Mouse (Mus musculus): Measurements from ENCODE around the gene Mns1.
"Not testable (repeated sequence)": the region's sequence is repeated elsewhere in the genome, so short reads cannot be mapped to it uniquely, and the experiment has no call there.

Gene Mns1

GRCm38 (mm10) chr9:72425300-72425850, 12.4 kb upstream of the Mns1 start:
- no peak for DNase-seq (ENCODE audit: low spot score in 2 of 2)

- no peak for DNase-seq (ENCODE audit: low spot score in 2 of 2)
Measured at GRCm38 (mm10) chr9:72427861-72428260, 9.9 kb upstream of the Mns1 start.

GRCm38 (mm10) chr9:72434876-72435275, 2.9 kb upstream of the Mns1 start:
- no peak for DNase-seq (ENCODE audit: low spot score in 2 of 2)

GRCm38 (mm10) chr9:72438749-72439148, 938 bp downstream of the Mns1 start:
- DNase-seq (ENCODE audit: low spot score in 2 of 2) = no peak

GRCm38 (mm10) chr9:72440358-72440757, 2.5 kb downstream of the Mns1 start:
- no peak for DNase-seq (ENCODE audit: low spot score in 2 of 2)

- DNase-seq (ENCODE audit: low spot score in 2 of 2) = no peak
Measured at GRCm38 (mm10) chr9:72440948-72441926, 3.4 kb downstream of the Mns1 start.

- no peak for DNase-seq (ENCODE audit: low spot score in 2 of 2)
Measured at GRCm38 (mm10) chr9:72441927-72442715, 4.3 kb downstream of the Mns1 start.

GRCm38 (mm10) chr9:72448026-72448425, 10.2 kb downstream of the Mns1 start:
- peak; percentile 66 to 72 for DNase-seq (ENCODE audit: low spot score in 2 of 2)

- DNase-seq (ENCODE audit: low spot score in 2 of 2) = peak; percentile 30 to 32
Measured at GRCm38 (mm10) chr9:72449367-72449766, 11.6 kb downstream of the Mns1 start.

- no peak for DNase-seq (ENCODE audit: low spot score in 2 of 2)
Measured at GRCm38 (mm10) chr9:72449841-72450240, 12.0 kb downstream of the Mns1 start.

- DNase-seq (ENCODE audit: low spot score in 2 of 2) = no peak
Measured at GRCm38 (mm10) chr9:72450363-72450762, 12.6 kb downstream of the Mns1 start.

- no peak for DNase-seq (ENCODE audit: low spot score in 2 of 2)
Measured at GRCm38 (mm10) chr9:72451111-72451510, 13.3 kb downstream of the Mns1 start.

GRCm38 (mm10) chr9:72454281-72454680, 16.5 kb downstream of the Mns1 start:
- not testable (repeated sequence) for DNase-seq (ENCODE audit: low spot score in 2 of 2)

GRCm38 (mm10) chr9:72456374-72456773, 18.6 kb downstream of the Mns1 start:
- DNase-seq (ENCODE audit: low spot score in 2 of 2) = no peak

- DNase-seq (ENCODE audit: low spot score in 2 of 2) = peak; percentile 56 to 72
Measured at GRCm38 (mm10) chr9:72458233-72458632, 20.4 kb downstream of the Mns1 start.

GRCm38 (mm10) chr9:72459703-72460102, 21.9 kb downstream of the Mns1 start:
- no peak for DNase-seq (ENCODE audit: low spot score in 2 of 2)

- DNase-seq (ENCODE audit: low spot score in 2 of 2) = no peak
Measured at GRCm38 (mm10) chr9:72460767-72461166, 23.0 kb downstream of the Mns1 start.

- DNase-seq (ENCODE audit: low spot score in 2 of 2) = no peak
Measured at GRCm38 (mm10) chr9:72462427-72462826, 24.6 kb downstream of the Mns1 start.

- no peak for DNase-seq (ENCODE audit: low spot score in 2 of 2)
Measured at GRCm38 (mm10) chr9:72464806-72465205, 27.0 kb downstream of the Mns1 start.

GRCm38 (mm10) chr9:72465754-72466181, 28.0 kb downstream of the Mns1 start:
- DNase-seq (ENCODE audit: low spot score in 2 of 2) = peak; percentile 41 to 44

- peak; percentile 43 to 55 for DNase-seq (ENCODE audit: low spot score in 2 of 2)
Measured at GRCm38 (mm10) chr9:72467551-72468407, 30.0 kb downstream of the Mns1 start.

All from natural killer cell, adult 2 months (primary cell).